Mouse (Mus musculus) urinary bladder, postnatal 25 days (tissue): ENCODE data around the gene Ptpn21.

Source experiments
- DNase-seq: peaks from one replicate; pipeline ENCODE4 v3.0.0; 2022; ENCODE audit warnings: low spot score

Gene Ptpn21

GRCm38 (mm10) chr12:98656873-98657272, 80.3 kb downstream of the Ptpn21 start:
- no peak for DNase-seq

GRCm38 (mm10) chr12:98644852-98645251, 92.4 kb downstream of the Ptpn21 start:
- DNase-seq = no peak

- no peak for DNase-seq
Measured at GRCm38 (mm10) chr12:98628260-98628970, 108.8 kb downstream of the Ptpn21 start.

GRCm38 (mm10) chr12:98627392-98628259, 109.6 kb downstream of the Ptpn21 start, which contains the start of gene Spata7:
Gene Spata7 (plus strand): TSS chr12:98628157.
- DNase-seq = peak; percentile 66
